Mouse (Mus musculus): ENCODE results near the gene Ccser2. TPM values are rescaled to one million over a fixed set of nuclear protein-coding genes. Genes with fewer than 3 reads are reported as not detected.

Gene Ccser2
- total RNA-seq, 2 experiments from 2014 or later: 97.2 to 106 TPM

- no peak for DNase-seq (ENCODE audit: extremely low spot score in 1 of 2, low spot score in 2 of 2)
- intact Hi-C loops (cut with DNase I): no loop called here
These were observed 75.7 kb downstream of the Ccser2 start for GRCm38 (mm10) chr14:36892762-36893358.

- peak in 1 of 2 experiments; percentile 31 for DNase-seq (ENCODE audit: extremely low spot score in 1 of 2, low spot score in 2 of 2)
- intact Hi-C loops (cut with DNase I): no loop called here
These were observed 78.4 kb downstream of the Ccser2 start for GRCm38 (mm10) chr14:36890130-36890529.

GRCm38 (mm10) chr14:36885680-36886079 lies 82.9 kb downstream of the Ccser2 start:
- intact Hi-C loops (cut with DNase I): no loop called here
- DNase-seq (ENCODE audit: extremely low spot score in 1 of 2, low spot score in 2 of 2): no peak

- DNase-seq (ENCODE audit: extremely low spot score in 1 of 2, low spot score in 2 of 2): no peak
- intact Hi-C loops (cut with DNase I): no loop called here
These were observed 83.5 kb downstream of the Ccser2 start for GRCm38 (mm10) chr14:36885117-36885516.

- DNase-seq (ENCODE audit: extremely low spot score in 1 of 2, low spot score in 2 of 2): no peak
- intact Hi-C loops (cut with DNase I): no loop called here
These were observed 85.0 kb downstream of the Ccser2 start for GRCm38 (mm10) chr14:36883576-36883975.

GRCm38 (mm10) chr14:36870257-36870656 lies 98.3 kb downstream of the Ccser2 start:
- intact Hi-C loops (cut with DNase I): no loop called here
- DNase-seq (ENCODE audit: extremely low spot score in 1 of 2, low spot score in 2 of 2): no peak

- intact Hi-C loops (cut with DNase I): loop anchor here (5.0 kb wide), 2 partner anchors 83 to 258 kb away; no protein-coding TSS in a partner anchor
- peak in 1 of 2 experiments; percentile 55 for DNase-seq (ENCODE audit: extremely low spot score in 1 of 2, low spot score in 2 of 2)
These were observed 99.7 kb downstream of the Ccser2 start for GRCm38 (mm10) chr14:36868769-36869362.

GRCm38 (mm10) chr14:36866966-36867700 lies 101.4 kb downstream of the Ccser2 start:
- intact Hi-C loops (cut with DNase I): loop anchor here (1.0 to 5.0 kb wide), 4 partner anchors 70 to 260 kb away; no protein-coding TSS in a partner anchor
- peak; percentile 64 to 70 for DNase-seq (ENCODE audit: extremely low spot score in 1 of 2, low spot score in 2 of 2)

GRCm38 (mm10) chr14:36863877-36864489 lies 104.6 kb downstream of the Ccser2 start:
- intact Hi-C loops (cut with DNase I): no loop called here
- peak; percentile 69 to 85 for DNase-seq (ENCODE audit: extremely low spot score in 1 of 2, low spot score in 2 of 2)

- intact Hi-C loops (cut with DNase I): no loop called here
These were observed 106.2 kb downstream of the Ccser2 start for GRCm38 (mm10) chr14:36862387-36862786.

GRCm38 (mm10) chr14:36858932-36859331 lies 109.6 kb downstream of the Ccser2 start:
- no peak for DNase-seq (ENCODE audit: extremely low spot score in 1 of 2, low spot score in 2 of 2)
- intact Hi-C loops (cut with DNase I): no loop called here

More at GRCm38 (mm10) chr14:36862387-36862786, 106.2 kb downstream of the Ccser2 start:
- peak; percentile 21 to 56 for DNase-seq (ENCODE audit: extremely low spot score in 1 of 2, low spot score in 2 of 2)

GRCm38 (mm10) chr14:36852972-36853371 lies 115.6 kb downstream of the Ccser2 start:
- DNase-seq (ENCODE audit: extremely low spot score in 1 of 2, low spot score in 2 of 2): no peak
- intact Hi-C loops (cut with DNase I): no loop called here

- DNase-seq (ENCODE audit: extremely low spot score in 1 of 2, low spot score in 2 of 2): no peak
- intact Hi-C loops (cut with DNase I): no loop called here
These were observed 119.7 kb downstream of the Ccser2 start for GRCm38 (mm10) chr14:36848860-36849259.

Other genes with a start within 250 kb of the Ccser2 start
- gene Rgr, start 80.2 kb upstream of the Ccser2 start, total RNA-seq (2021): not detected
- not detected for gene Lrit1, start 86.1 kb upstream of the Ccser2 start, total RNA-seq (2021)
- gene Lrit2, start 99.2 kb upstream of the Ccser2 start, total RNA-seq (2021): not detected
- gene Cdhr1, start 129.6 kb upstream of the Ccser2 start, total RNA-seq (2021): 10 to 100 TPM; 16.1 to 19.1 TPM
- under 1 TPM in 1 of 2 experiments, not detected in 1; 0.79 TPM for gene 2610528A11Rik, start 145.2 kb upstream of the Ccser2 start, total RNA-seq (2021)
- 100 to 1,000 TPM; 250 to 257 TPM for gene Ghitm, start 166.5 kb upstream of the Ccser2 start, total RNA-seq (2021)